Mouse (Mus musculus): ENCODE data around the gene Cox4i1. TPM values are rescaled to one million over a fixed set of nuclear protein-coding genes. Genes with fewer than 3 reads are reported as not detected.

The Cox4i1 gene
- polyA plus RNA-seq, 1 experiment from 2014 or later = 1,017 TPM

- Histone ChIP-seq H3K9me3 (no peaks in the 10 kb centered on the region), H3K4me1 (peaks cover 4% of the 10 kb centered on the region; the same call in 1 of the 2 replicates), H3K4me2 (no peak overlapping the region), H3K27me3 (no peaks in the 10 kb centered on the region), H3K36me3 (no peaks in the 10 kb centered on the region), H3K27ac (no peak overlapping the region), H3K9ac (no peak overlapping the region), H3K4me3 (no peak overlapping the region)
- no peak for ATAC-seq (ENCODE audit: insufficient number of reproducible peaks, insufficient read depth, low FRiP score, low TSS enrichment, low read depth)
- 76% methylated on average over 15 of the region's 15 CpGs for WGBS
Measured at GRCm38 (mm10) chr8:120715996-120716680, 48.1 kb downstream of the Cox4i1 start.

GRCm38 (mm10) chr8:120719586-120720236 lies 51.7 kb downstream of the Cox4i1 start:
- Histone ChIP-seq H3K9ac (no peak overlapping the region), H3K4me2 (no peak overlapping the region), H3K9me3 (no peaks in the 10 kb centered on the region), H3K27me3 (no peaks in the 10 kb centered on the region), H3K36me3 (no peaks in the 10 kb centered on the region), H3K4me1 (peaks cover 4% of the 10 kb centered on the region; the same call in 1 of the 2 replicates), H3K27ac (no peak overlapping the region), H3K4me3 (no peak overlapping the region)
- 59% methylated on average over 19 of the region's 19 CpGs for whole genome bisulfite sequencing
- ATAC-seq (ENCODE audit: insufficient number of reproducible peaks, insufficient read depth, low FRiP score, low TSS enrichment, low read depth) = no peak

- H3K4me3 ChIP-seq = no peak overlapping the region
- no peak for ATAC-seq (ENCODE audit: insufficient number of reproducible peaks, insufficient read depth, low FRiP score, low TSS enrichment, low read depth)
- no peaks in the 10 kb centered on the region for H3K9me3 ChIP-seq
- no peak overlapping the region for H3K9ac ChIP-seq
- H3K4me2 ChIP-seq = no peak overlapping the region
- H3K4me1 ChIP-seq = peaks cover 8% of the 10 kb centered on the region; the same call in 1 of the 2 replicates
- H3K27ac ChIP-seq = no peak overlapping the region
- WGBS = 72% methylated on average over 6 of the region's 6 CpGs
- no peaks in the 10 kb centered on the region for H3K27me3 ChIP-seq
- H3K36me3 ChIP-seq = no peaks in the 10 kb centered on the region
Measured at GRCm38 (mm10) chr8:120723025-120723424, 55.0 kb downstream of the Cox4i1 start.

Other genes with a start within 250 kb of the Cox4i1 start
- 98.6 and 111 TPM in 2 replicates for gene Gins2, start 78.9 kb upstream of the Cox4i1 start, polyA plus RNA-seq (2015; fragmentation: Nextera tagmentation; extraction: Ambion mirVana)
- 14.8 and 15.9 TPM in 2 replicates for gene 1190005I06Rik, start 20.6 kb upstream of the Cox4i1 start, polyA plus RNA-seq (2015; fragmentation: Nextera tagmentation; extraction: Ambion mirVana)
- gene Gm27021, start 143 bp upstream of the Cox4i1 start, polyA plus RNA-seq (2015; fragmentation: Nextera tagmentation; extraction: Ambion mirVana) = 5.9 and 6.7 TPM in 2 replicates
- gene Emc8, start 351 bp downstream of the Cox4i1 start, polyA plus RNA-seq (2015; fragmentation: Nextera tagmentation; extraction: Ambion mirVana) = 230 and 254 TPM in 2 replicates
- 3.9 and 4.6 TPM in 2 replicates for gene Irf8, start 68.1 kb downstream of the Cox4i1 start, polyA plus RNA-seq (2015; fragmentation: Nextera tagmentation; extraction: Ambion mirVana)

All from embryonic facial prominence, embryonic 13.5 days (tissue).